Mouse (Mus musculus) CH12F3 (cell line): ENCODE measurements at regions not wholly inside any gene's neighbourhood (a gene's known extent, or its start where the extent isn't known, plus 50 kb on each side); places are given as distances from the start of the nearest gene placed in this dataset.
"Not testable (repeated sequence)": the region's sequence is repeated elsewhere in the genome, so short reads cannot be mapped to it uniquely, and the experiment has no call there.

ENCODE experiments used
- in situ Hi-C: fragments of 300-500 bp; cut with MboI; formaldehyde crosslinking; loops from 2 replicates; pipeline ENCODE4 v1.14.3; 2020; ENCODE audit warnings: low sequenced_read_pairs

- in situ Hi-C loops = no loop called here
Observed at GRCm38 (mm10) chr9:90618154-90618553, 347.6 kb upstream of the Tbc1d2b start.

- in situ Hi-C loops = no loop called here
Observed at GRCm38 (mm10) chr9:90597894-90598293, 327.3 kb upstream of the Tbc1d2b start.

- in situ Hi-C loops = no loop called here
Observed at GRCm38 (mm10) chr9:90556742-90557141, 286.1 kb upstream of the Tbc1d2b start.

DNA sequence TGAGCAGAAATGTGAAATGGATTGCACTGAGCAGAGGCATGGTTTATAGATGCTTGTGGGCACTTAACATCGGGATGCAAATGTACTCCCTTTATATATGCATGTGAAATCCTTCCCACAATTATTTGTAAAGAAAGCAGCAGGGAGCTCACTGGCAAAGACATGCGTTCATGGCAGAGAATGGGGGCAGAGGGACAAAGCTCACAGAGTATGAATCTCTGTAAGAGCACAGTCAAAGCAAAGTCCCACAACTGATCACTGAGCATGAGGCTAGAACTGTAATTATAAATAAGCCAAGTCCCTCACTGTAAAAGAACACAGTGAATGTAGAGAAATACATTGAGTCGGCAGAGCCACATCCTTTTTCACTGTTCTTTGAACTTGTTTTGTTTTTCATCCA, 285.6 kb upstream of the Tbc1d2b start:
- in situ Hi-C loops = no loop called here

- in situ Hi-C loops = no loop called here
Observed at GRCm38 (mm10) chr9:90547931-90548330, 277.3 kb upstream of the Tbc1d2b start.

GRCm38 (mm10) chr9:90546720-90547119, 276.1 kb upstream of the Tbc1d2b start:
- in situ Hi-C loops = no loop called here

DNA sequence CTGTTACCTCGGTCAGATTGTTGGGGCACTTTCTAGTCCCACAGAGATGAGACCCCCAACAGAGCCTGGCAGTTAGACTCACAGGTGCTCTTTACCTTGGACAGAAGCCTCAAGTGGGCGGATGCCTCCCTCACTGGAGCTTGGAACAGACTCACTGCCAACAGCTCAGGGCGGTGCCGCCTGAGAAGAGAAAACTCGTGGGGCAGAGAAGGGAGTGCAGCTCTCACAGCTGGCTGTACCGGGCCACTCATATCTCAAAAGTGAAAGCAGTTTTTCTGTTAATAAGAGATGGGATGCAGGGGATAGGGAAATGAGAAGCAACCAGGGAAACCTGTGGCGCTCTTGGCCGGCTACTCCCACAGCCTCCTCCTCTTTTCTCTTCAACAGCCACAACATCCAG, 267.1 kb upstream of the Tbc1d2b start:
- in situ Hi-C loops = not testable (repeated sequence)

DNA sequence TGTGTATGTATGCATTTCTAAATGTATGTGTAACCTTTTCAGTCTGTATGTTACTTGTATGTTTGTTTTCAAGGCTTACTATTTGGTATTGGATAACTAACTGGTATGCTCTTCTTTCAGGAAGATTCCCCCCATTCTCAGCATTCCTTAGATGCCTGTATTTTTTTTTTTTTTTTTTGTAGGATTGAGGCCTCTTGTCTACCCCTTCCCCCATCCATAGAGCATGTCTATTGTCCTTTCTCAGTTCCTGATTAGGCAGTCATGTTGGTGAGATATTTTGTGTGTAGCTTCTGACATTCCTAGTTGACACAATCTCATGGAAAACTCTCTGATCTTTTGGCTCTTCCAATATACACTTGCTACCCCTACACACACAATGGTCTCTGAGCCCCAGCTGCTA, 262.8 kb upstream of the Tbc1d2b start:
- in situ Hi-C loops = no loop called here

GRCm38 (mm10) chr9:90521186-90521585, 250.6 kb upstream of the Tbc1d2b start:
- in situ Hi-C loops = no loop called here

- in situ Hi-C loops = no loop called here
Observed at GRCm38 (mm10) chr9:90494888-90495287, 224.3 kb upstream of the Tbc1d2b start.

DNA sequence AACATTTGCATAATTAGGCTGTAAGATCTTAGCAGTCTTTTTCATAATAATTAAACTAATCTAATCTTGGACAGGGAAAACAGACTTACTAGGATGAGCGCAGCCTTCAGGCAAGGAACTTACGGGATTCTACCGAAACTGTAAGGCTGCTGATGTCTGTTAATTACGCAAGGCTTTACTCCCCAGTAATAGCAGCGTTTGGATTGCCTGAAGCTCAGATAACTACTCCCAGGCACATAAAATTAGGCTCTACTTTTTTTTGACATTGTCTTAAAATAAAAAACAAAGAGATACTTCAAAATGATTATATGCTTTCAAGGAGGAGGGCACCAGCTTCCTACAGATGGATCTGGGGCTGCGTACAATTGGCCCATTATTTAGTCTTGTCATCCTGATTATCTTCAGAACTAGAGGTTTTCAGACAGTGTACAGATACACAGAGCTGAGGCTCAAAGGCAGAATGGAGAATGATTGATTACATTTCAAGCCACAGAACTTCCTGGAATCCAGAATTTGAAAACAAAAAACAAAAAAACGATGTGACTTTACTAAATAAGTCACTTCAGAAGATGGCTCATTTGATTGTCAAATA, 220.1 kb upstream of the Tbc1d2b start:
- in situ Hi-C loops = no loop called here

DNA sequence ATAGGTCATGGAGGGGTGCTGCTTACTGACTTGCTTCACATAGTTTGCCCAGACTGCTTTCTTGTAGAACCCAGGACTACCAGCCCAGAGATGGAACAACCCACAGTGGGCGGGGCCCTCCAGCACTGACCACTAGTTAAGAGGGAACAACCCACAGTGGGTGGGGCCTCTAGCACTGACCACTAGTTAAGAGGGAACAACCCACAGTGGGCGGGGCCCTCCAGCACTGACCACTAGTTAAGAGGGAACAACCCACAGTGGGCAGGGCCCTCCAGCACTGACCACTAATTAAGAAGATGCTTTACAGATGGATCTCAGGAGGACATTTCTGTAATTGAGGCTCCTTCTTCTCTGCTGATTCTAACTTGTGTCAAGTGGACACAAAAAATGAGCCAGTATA, 180.0 kb upstream of the Tbc1d2b start:
- in situ Hi-C loops = no loop called here

GRCm38 (mm10) chr9:90446957-90447356, 176.4 kb upstream of the Tbc1d2b start:
- in situ Hi-C loops = loop anchor here (5.0 kb wide), 1 partner anchor 240 kb away; no protein-coding TSS in a partner anchor

DNA sequence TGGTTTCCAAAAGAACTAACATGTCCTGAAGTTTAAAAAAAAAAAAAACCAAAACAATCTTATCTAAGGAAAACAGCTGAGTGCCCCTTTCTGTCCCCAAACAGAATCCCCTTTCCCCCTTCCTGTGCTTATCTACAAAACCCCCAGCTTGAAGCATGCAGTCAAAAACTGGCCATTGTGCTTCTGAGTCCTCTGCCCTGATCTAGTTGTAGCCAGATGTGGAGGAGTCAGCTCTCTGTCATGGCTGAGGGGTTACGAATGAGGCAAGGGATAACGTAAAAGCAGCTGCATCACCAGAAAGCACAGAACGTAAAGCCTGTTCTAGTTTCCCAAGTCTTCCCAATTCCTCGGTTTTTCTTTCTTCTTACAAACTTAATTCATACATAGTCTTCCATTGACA, 164.3 kb upstream of the Tbc1d2b start:
- in situ Hi-C loops = no loop called here

GRCm38 (mm10) chr9:90430898-90431297, 160.3 kb upstream of the Tbc1d2b start:
- in situ Hi-C loops = no loop called here

GRCm38 (mm10) chr9:90421662-90422061, 151.1 kb upstream of the Tbc1d2b start:
- in situ Hi-C loops = no loop called here

DNA sequence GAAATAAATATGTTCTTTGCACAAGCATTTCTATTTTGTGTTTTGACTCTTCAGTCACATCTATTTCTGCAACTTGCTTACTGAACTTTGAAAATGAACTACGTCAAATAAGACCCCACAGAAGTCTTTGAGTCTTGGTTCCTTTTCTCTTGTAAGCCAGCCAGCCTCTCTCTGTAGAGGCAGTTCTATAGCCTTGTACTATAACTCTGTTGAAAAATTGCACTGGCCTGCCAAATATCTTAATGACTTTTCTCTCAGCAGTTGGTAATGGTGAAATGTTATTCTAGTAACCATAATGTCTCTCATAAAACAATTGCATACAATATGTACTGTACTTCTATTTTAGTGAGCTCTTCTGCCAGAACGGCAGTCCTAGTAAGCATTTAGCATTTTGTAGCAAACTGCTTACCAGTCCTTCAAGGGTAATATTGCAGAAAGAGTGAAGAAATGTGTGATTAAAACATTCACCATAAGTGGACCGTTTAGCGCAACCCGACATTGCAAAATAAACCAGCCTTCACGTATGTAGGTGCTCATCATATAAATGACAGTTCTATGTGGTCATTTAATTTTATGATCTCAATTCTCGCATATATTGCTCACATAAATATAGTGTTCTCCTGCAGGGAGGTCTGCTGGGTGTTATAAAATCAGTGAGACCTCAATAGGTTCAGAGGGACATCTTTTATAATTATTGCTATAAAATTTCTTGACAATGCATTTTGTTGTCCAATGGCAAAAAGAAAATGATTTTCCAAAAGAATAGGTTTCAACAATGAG, 149.3 kb upstream of the Tbc1d2b start:
- in situ Hi-C loops = no loop called here

GRCm38 (mm10) chr9:90408789-90409188, 138.2 kb upstream of the Tbc1d2b start:
- in situ Hi-C loops = no loop called here

- in situ Hi-C loops = no loop called here
Observed at GRCm38 (mm10) chr9:90407573-90407972, 137.0 kb upstream of the Tbc1d2b start.

DNA sequence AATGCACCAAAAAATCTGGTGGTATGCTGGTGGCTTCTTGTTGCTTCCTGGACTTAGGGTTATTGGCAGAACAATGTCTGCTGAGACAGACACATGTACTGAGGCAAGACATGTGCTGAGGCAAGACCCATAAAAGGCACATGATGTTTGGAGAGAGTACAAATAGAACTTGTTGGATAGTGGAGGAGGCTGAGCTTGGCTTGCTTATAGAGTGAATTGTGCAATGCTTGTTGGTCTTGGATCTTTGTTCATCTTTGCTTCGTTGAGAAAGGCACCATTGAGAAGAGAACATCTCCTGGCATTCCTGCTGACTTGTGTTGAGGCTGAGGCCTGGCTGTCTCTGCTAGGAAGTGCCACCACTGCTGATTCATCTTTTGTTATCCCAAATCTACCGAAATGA, 117.8 kb upstream of the Tbc1d2b start:
- in situ Hi-C loops = no loop called here

- in situ Hi-C loops = no loop called here
Observed at GRCm38 (mm10) chr9:90385047-90385446, 114.4 kb upstream of the Tbc1d2b start.

- in situ Hi-C loops = no loop called here
Observed at GRCm38 (mm10) chr9:90380099-90380498, 109.5 kb upstream of the Tbc1d2b start.

DNA sequence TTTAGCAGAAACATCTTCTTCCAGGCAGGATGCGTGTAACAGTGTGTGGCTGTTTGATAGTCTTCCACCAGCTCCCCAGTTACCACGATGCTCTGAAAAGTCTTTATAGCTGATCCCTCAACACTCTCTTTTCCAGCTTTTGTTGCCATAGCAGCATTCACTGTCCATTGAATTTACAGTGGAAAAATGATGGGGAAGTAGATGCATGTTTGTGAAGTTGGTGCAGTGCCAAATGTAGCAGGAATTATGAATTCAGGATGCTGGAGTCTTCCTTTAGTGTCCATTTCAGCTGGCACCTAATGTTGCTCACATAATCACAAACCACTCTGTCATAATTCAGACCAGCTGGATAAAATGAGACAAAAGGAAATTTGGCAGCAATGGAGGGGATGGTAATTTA, 99.0 kb upstream of the Tbc1d2b start:
- in situ Hi-C loops = no loop called here
